Mouse (Mus musculus): Measurements from ENCODE around the gene Ppp1r12c.
A peak's percentile ranks its signal among the peaks of the same experiment; 100 is the strongest.

Gene Ppp1r12c

GRCm38 (mm10) chr7:4518487-4518886, 17.0 kb upstream of the Ppp1r12c start:
- ATAC-seq (ENCODE audit: insufficient number of reproducible peaks, low FRiP score, low TSS enrichment): no peak

- no peak for ATAC-seq (ENCODE audit: insufficient number of reproducible peaks, low FRiP score, low TSS enrichment)
Measured at GRCm38 (mm10) chr7:4516332-4517050, 15.0 kb upstream of the Ppp1r12c start, which contains the start of gene Tnnt1. TSS of gene Tnnt1 (minus strand) at chr7:4516382.

- ATAC-seq (ENCODE audit: insufficient number of reproducible peaks, low FRiP score, low TSS enrichment): no peak
Measured at GRCm38 (mm10) chr7:4515853-4516252, 14.4 kb upstream of the Ppp1r12c start.

- ATAC-seq (ENCODE audit: insufficient number of reproducible peaks, low FRiP score, low TSS enrichment): no peak
Measured at GRCm38 (mm10) chr7:4513829-4514712, 12.6 kb upstream of the Ppp1r12c start.

GRCm38 (mm10) chr7:4513236-4513635, 11.8 kb upstream of the Ppp1r12c start:
- no peak for ATAC-seq (ENCODE audit: insufficient number of reproducible peaks, low FRiP score, low TSS enrichment)

GRCm38 (mm10) chr7:4511489-4512224, 10.2 kb upstream of the Ppp1r12c start:
- no peak for ATAC-seq (ENCODE audit: insufficient number of reproducible peaks, low FRiP score, low TSS enrichment)

- ATAC-seq (ENCODE audit: insufficient number of reproducible peaks, low FRiP score, low TSS enrichment): no peak
Measured at GRCm38 (mm10) chr7:4509863-4510608, 8.6 kb upstream of the Ppp1r12c start.

- ATAC-seq (ENCODE audit: insufficient number of reproducible peaks, low FRiP score, low TSS enrichment): no peak
Measured at GRCm38 (mm10) chr7:4508739-4509116, 7.2 kb upstream of the Ppp1r12c start.

GRCm38 (mm10) chr7:4508062-4508738, 6.7 kb upstream of the Ppp1r12c start:
- no peak for ATAC-seq (ENCODE audit: insufficient number of reproducible peaks, low FRiP score, low TSS enrichment)

GRCm38 (mm10) chr7:4507220-4507619, 5.7 kb upstream of the Ppp1r12c start:
- ATAC-seq (ENCODE audit: insufficient number of reproducible peaks, low FRiP score, low TSS enrichment): no peak

- ATAC-seq (ENCODE audit: insufficient number of reproducible peaks, low FRiP score, low TSS enrichment): no peak
Measured at GRCm38 (mm10) chr7:4504646-4505435, 3.4 kb upstream of the Ppp1r12c start.

GRCm38 (mm10) chr7:4503858-4504257, 2.4 kb upstream of the Ppp1r12c start:
- ATAC-seq (ENCODE audit: insufficient number of reproducible peaks, low FRiP score, low TSS enrichment): no peak

GRCm38 (mm10) chr7:4503100-4503499, 1.6 kb upstream of the Ppp1r12c start:
- no peak for ATAC-seq (ENCODE audit: insufficient number of reproducible peaks, low FRiP score, low TSS enrichment)

- ATAC-seq (ENCODE audit: insufficient number of reproducible peaks, low FRiP score, low TSS enrichment): no peak
Measured at GRCm38 (mm10) chr7:4502421-4503090, 1.1 kb upstream of the Ppp1r12c start.

GRCm38 (mm10) chr7:4500892-4501471, 498 bp downstream of the Ppp1r12c start:
- peak; percentile 16; the same call in 1 of the 2 replicates for ATAC-seq (ENCODE audit: insufficient number of reproducible peaks, low FRiP score, low TSS enrichment)

- ATAC-seq (ENCODE audit: insufficient number of reproducible peaks, low FRiP score, low TSS enrichment): no peak
Measured at GRCm38 (mm10) chr7:4499034-4499433, 2.4 kb downstream of the Ppp1r12c start.

GRCm38 (mm10) chr7:4498251-4498650, 3.2 kb downstream of the Ppp1r12c start:
- no peak for ATAC-seq (ENCODE audit: insufficient number of reproducible peaks, low FRiP score, low TSS enrichment)
